Mouse (Mus musculus): Measurements from ENCODE around the gene Gm10681.
"Not testable (repeated sequence)": the region's sequence is repeated elsewhere in the genome, so short reads cannot be mapped to it uniquely, and the experiment has no call there.

Gene Gm10681

DNA sequence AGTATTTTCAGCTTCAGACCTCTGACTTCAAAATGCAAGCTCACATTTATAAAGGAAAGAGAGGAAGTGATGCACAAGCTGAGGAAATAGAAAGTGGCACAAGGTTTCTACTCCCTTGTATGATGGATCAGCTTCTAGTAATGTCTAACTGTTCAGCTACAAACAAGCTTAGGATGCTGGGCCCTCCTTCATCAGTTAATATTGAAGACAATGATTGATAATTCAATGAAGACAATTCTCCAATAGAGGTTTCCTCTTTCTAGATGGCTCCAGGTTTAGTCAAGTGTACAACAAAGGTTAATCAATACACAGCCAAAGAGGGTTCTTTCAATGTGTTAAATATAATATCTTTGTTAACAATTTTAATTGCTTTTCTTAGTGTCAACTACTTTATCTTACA lies at the start of gene Gm10681:
Gene Gm10681, minus strand, starts transcription at position 101 of the 400 bp plus-strand sequence.
- no peak for DNase-seq

DNA sequence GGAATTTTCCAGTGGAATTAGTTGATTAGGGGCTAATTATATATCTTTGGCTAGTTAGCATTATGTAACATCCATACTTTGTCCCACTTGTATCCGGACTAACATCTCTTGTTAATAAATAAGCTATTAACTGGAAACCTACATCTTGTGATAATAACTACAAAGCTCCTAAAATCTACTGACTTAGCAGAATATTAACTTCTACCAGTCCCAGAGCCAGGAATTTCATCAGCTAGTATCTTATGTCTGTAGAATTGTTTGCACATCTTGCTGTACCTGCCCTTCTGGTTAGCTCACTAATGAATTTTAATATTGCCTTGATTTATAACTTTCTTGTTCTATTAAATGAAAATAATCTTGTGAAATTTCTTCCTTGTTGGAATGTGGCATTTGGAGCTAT lies 46.5 kb upstream of the Gm10681 start:
- no peak for DNase-seq

DNA sequence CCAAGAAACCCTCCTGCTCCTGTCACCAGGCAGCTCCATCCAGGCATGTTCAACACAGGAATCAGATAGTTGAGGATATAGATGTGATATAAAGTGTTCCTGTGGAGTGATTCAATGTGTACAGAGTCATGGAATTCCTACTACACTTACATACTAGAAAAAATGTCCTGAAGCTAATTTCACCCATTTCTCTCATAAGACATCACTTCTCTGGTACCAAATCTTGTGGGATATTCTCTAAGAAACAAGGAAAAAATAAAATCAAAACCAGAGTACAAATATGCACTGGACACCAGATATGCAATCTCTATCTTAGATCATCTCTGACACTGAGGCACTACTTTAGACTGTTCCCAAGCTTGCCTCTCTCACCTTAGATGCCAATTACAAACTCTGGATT lies 41.5 kb upstream of the Gm10681 start, which contains the start of gene Hsd3b5:
Gene Hsd3b5, minus strand, starts transcription at position 101 of the 400 bp plus-strand sequence.
- DNase-seq: no peak

DNA sequence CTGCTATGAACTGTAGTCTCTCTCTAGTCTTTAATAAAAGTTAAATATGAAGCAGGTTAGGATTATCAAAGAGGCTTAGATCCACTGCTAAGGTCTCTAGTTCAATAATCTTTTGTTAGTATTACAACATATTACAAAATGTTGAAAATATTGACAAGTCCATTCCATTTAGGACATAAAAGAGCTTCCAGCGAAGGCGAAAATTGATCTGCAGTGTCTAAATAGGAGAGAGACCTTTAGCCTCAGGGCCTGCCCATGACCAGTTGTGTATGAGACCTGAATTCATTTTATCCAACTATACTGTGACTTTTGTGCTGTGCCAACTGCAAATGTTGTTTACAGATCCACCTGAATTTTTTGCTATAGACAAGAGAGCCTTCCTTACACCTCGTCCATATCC lies 41.0 kb upstream of the Gm10681 start:
- no peak for DNase-seq

DNA sequence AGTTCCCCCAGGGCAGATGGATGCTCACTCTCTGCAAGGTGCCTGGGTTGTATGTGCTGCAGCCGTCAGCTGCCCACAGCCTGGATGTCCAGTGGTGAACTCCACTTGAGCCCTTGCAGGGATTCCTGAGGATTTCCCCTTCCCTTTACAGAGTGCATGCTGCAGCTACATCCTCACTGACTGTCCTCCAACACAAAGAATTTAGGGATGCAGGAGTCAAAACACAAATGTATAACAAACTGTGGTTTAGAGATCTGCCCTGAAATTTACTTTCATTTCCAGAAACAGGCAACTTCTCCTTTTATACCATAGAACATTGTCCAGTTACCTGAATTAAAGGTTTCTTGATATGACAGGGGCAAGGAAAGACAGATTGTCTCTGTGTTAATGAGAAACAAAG lies 28.2 kb upstream of the Gm10681 start:
- DNase-seq: not testable (repeated sequence)

DNA sequence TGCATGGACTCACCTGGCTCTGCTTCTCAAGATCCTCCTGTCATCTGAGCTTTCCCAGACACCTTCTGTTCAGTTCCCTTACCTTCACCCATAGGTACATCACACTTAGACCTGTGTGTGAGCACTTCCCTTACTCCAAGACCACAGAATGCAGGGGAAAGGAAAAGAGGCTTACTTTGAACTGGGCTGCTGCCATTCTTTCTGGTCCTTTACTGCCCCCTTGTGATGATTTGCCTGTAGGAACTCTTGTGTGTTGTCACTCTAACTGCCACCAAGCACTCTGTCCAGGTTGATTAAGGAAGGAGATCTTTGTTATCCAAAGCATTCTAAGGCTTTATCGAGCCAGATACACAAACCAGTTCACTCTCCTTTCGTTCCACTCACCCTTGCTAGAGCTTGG lies 27.6 kb upstream of the Gm10681 start:
- DNase-seq: not testable (repeated sequence)

DNA sequence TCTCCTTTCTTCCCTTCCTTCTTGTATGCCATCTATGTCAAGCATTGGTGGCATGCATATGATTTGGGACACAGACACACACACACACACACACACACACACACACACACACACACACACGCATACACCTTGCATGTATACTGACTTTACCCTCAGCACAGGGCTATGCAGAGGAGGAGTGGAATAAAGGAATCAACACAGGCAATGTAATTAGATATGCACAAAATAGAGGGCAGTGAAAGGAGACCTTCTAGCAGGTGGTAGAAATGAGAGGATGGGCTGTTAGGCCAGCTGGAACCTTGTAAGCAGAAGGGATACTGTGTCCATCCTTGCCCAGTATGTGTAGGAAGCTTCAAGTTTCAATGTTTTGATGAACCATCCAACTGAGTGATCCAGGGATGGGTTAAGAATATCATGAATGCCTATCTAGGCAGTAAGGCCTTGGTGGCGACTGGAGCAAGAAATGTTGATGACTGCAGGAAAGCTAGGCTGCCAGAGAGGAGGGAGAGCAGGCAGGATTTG lies 25.9 kb upstream of the Gm10681 start:
- not testable (repeated sequence) for DNase-seq

DNA sequence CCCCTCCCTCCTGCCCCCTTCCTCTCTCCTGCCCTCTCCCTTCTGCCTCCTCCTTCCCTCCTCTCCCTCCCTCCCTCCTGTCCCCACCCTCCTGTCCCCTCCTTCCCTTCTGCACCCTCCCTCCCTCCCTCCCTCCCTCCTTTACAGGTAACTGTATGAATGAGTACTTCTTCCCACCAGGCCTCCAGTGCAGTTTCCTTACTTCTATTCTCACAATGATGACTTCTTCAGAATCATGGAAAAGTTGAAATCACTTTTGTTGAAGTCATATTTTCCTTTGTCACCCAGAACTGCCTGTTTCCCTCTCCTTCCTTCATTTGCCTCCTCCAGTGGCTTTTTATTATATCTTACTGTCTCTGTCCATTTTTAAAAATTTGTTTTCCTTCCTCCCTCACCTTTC lies 25.4 kb upstream of the Gm10681 start:
- DNase-seq: no peak

DNA sequence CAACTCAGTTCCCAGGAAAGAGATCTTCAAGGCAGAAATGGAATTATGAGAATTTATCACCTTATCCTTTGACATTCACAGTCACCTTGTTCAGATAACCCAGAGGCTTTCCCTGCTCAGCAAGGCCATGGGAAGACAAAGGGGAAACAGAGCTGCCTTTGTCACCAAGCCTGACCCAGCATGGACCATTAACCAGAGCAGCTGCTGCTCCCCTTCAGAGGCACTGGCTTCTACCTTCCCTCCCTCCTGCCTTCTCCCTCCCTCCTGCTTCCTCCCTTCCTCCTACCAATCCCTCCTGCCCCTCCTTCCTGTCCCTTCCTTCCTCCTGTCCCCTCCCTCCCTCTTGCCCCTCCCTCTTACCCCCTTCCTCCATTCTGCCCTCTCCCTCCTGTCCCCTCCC lies 24.9 kb upstream of the Gm10681 start:
- DNase-seq: not testable (repeated sequence)

DNA sequence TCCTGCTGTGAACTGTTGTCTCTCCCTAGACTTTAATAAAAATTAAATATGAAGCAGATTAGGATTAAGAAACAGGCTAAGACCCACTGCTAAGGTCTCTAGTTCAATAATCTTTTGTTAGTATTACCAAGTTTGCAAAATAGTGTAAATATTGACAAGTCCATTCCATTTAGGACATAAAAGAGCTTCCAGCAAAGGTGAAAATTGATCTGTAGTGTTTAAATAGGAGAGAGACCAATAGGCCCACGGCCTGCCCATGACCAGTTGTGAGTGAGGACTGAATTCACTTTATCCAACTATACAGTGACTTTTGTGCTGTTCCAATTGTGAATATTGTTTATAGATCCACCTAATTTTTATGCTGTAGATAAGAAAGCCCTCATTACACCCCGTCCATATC lies 886 bp downstream of the Gm10681 start:
- no peak for DNase-seq

DNA sequence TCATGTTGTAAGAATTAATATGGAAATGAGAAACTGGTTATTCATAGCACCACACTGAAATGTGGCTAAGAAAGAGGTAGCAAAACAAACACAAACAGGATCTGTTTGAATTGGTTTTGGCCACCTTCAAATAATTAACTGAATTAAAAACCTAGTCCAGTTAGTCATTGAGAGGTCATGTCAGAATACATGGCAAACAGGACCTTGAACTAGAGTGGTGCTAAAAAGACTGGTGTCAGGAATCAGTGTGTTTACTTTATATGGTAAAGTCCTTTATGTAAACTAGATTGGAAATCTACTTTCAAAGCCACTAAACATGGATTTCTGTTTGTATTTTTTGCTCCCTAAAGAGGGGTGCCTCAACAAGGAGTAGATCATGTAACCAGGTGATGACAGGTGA lies 6.0 kb downstream of the Gm10681 start:
- not testable (repeated sequence) for DNase-seq

DNA sequence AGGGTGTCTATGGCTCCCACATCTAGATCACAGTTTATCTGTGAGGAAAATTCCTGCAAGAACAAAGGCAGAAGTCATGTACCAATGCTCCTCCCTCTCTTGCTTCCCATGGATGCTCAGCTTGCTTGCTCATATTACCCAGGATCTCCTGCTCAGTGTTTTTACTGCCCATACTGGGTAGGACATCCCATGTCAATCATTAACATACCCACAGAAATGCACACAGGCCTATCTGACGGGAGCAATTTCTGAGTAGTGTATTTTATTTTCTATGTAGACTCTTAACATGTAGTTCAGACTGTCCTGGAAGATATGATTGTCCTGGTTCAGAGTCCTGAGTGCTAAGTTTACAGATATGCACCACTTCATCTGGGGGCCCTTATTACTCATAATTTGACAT lies 6.4 kb downstream of the Gm10681 start:
- DNase-seq: not testable (repeated sequence)

DNA sequence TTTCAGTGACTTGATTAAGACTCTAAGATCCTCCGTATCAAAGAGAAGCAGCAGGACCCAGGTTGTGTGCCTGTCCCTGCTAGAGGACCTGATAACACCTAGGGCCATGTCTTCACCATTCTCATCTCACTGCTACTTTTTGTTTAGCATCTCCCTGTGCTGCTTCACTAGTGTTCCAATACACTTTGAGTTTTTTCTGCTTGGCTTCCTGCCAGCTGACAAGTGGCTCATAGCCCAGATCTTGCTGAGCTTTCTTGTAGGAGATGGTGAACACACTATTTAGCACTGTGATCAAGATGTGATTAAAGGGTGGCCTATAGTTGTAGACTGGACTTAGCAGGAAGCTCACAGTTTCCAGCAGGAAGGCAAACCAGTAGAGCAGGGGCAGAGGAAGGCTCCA lies 7.6 kb downstream of the Gm10681 start:
- DNase-seq: peak; percentile 6 to 27

DNA sequence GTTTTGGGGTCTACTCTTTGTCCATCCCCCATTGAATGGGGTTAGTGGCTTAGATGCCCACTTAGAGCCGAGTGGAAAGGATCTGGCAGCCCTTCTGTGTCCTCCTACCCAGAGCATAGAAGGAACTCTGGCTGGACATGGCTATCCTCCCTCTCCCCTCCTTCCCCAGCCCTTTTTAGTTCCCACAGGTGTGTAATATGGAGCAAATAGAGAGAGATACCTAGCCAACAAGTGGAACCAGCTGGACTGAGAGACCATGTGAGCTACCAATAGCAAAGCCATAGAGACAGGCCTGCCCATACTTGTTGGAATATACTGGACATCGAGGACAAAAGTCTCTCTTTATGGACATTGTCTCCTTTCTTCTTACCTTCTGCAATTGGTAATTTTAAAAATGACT lies 20.9 kb downstream of the Gm10681 start:
- DNase-seq: not testable (repeated sequence)

DNA sequence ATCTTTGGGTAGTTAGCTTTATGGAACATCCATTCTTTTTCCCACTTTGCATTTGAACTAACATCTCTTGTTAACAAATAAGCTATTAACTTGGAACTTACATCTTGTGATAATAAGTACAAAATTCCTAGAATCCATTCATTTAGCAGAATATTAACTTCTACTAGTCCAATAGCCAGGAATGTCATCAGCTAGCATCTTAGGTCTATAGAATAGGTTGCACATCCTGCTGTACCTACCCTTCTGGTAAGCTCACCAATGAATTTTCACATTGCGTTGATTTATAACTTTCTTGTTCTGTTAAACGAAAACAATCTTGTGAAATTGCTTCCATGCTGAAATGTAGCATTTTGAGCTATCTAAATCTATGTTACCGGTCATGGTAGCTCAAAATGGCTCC lies 23.7 kb downstream of the Gm10681 start:
- DNase-seq: not testable (repeated sequence)

DNA sequence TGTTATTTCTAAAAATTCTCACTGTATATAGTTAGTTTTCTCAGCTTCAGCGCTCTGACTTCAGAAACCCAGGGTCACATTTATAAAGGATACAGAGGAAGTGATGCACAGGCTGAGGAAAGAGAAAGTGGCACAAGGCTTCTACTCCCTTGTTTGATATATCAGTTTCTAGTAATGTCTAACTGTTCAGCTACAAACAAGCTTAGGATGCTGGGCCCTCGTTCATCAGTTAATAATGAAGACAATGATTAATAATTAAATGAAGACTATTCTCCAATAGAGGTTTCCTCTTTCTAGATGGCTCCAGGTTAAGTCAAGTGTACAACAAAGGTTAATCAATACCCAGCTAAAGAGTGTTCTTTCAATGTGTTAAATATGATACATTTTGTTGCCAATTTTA lies 24.8 kb downstream of the Gm10681 start:
- DNase-seq: not testable (repeated sequence)

DNA sequence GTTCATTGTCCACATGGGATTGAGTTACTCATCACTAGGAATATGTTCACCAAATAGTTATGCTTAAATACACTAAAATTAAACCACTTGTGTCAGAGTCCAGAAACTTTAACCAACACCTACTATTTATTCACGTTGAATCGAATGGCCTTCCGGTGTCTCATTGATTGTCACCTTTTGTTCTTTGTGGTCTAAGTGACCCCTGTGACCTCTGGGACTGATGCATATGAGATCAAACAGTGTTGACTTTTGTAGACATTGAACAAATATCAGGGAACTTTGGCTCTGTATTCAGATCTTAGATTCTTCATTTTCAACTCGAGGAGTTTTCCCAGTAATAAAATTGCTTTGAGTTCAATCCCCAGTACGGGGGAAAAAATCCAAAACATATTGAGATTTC lies 27.9 kb downstream of the Gm10681 start:
- not testable (repeated sequence) for DNase-seq

DNA sequence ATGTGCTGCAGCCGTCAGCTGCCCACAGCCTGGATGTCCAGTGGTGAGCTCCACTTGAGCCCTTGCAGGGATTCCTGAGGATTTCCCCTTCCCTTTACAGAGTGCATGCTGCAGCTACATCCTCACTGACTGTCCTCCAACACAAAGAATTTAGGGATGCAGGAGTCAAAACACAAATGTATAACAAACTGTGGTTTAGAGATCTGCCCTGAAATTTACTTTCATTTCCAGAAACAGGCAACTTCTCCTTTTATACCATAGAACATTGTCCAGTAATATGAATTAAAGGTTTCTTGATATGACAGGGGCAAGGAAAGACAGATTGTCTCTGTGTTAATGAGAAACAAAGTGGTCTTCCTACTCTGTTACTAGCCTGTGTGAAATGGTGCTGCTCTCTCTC lies 37.8 kb downstream of the Gm10681 start:
- not testable (repeated sequence) for DNase-seq

DNA sequence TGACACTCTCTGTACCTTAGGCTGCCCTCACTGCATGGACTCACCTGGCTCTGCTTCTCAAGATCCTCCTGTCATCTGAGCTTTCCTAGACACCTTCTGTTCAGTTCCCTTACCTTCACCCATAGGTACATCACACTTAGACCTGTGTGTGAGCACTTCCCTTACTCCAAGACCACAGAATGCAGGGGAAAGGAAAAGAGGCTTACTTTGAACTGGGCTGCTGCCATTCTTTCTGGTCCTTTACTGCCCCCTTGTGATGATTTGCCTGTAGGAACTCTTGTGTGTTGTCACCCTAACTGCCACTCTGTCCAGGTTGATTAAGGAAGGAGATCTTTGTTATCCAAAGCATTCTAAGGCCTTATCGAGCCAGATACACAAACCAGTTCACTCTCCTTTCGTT lies 38.4 kb downstream of the Gm10681 start:
- not testable (repeated sequence) for DNase-seq

DNA sequence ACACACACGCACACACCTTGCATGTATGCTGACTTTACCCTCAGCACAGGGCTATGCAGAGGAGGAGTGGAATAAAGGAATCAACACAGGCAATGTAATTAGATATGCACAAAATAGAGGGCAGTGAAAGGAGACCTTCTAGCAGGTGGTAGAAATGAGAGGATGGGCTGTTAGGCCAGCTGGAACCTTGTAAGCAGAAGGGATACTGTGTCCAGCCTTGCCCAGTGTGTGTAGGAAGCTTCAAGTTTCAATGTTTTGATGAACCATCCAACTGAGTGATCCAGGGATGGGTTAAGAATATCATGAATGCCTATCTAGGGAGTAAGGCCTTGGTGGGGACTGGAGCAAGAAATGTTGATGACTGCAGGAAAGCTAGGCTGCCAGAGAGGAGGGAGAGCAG lies 40.1 kb downstream of the Gm10681 start:
- not testable (repeated sequence) for DNase-seq

DNA sequence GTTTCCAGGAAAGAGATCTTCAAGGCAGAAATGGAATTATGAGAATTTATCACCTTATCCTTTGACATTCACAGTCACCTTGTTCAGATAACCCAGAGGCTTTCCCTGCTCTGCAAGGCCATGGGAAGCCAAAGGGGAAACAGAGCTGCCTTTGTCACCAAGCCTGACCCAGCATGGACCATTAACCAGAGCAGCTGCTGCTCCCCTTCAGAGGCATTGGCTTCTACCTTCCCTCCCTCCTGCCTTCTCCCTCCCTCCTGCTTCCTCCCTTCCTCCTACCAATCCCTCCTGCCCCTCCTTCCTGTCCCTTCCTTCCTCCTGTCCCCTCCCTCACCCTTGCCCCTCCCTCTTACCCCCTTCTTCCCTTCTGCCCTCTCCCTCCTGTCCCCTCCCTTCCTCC lies 41.0 kb downstream of the Gm10681 start:
- DNase-seq: not testable (repeated sequence)

DNA sequence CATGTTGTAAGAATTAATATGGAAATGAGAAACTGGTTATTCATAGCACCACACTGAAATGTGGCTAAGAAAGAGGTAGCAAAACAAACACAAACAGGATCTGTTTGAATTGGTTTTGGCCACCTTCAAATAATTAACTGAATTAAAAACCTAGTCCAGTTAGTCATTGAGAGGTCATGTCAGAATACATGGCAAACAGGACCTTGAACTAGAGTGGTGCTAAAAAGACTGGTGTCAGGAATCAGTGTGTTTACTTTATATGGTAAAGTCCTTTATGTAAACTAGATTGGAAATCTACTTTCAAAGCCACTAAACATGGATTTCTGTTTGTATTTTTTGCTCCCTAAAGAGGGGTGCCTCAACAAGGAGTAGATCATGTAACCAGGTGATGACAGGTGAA lies 63.6 kb downstream of the Gm10681 start:
- DNase-seq: not testable (repeated sequence)

DNA sequence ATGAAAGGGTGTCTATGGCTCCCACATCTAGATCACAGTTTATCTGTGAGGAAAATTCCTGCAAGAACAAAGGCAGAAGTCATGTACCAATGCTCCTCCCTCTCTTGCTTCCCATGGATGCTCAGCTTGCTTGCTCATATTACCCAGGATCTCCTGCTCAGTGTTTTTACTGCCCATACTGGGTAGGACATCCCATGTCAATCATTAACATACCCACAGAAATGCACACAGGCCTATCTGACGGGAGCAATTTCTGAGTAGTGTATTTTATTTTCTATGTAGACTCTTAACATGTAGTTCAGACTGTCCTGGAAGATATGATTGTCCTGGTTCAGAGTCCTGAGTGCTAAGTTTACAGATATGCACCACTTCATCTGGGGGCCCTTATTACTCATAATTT lies 64.1 kb downstream of the Gm10681 start:
- DNase-seq: not testable (repeated sequence)

DNA sequence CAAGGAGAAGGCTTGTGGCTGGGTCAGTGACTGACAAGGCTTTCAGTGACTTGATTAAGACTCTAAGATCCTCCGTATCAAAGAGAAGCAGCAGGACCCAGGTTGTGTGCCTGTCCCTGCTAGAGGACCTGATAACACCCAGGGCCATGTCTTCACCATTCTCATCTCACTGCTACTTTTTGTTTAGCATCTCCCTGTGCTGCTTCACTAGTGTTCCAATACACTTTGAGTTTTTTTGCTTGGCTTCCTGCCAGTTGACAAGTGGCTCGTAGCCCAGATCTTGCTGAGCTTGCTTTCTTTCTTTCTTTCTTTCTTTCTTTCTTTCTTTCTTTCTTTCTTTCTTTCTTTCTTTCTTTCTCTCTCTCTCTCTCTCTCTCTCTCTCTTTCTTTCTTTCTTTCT lies 65.8 kb downstream of the Gm10681 start:
- not testable (repeated sequence) for DNase-seq

DNA sequence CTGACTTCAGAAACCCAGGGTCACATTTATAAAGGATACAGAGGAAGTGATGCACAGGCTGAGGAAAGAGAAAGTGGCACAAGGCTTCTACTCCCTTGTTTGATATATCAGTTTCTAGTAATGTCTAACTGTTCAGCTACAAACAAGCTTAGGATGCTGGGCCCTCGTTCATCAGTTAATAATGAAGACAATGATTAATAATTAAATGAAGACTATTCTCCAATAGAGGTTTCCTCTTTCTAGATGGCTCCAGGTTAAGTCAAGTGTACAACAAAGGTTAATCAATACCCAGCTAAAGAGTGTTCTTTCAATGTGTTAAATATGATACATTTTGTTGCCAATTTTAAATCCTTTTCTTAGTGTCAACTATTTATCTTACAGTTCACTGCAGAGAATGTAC lies 78.2 kb downstream of the Gm10681 start, which contains the start of gene Hsd3b4:
Gene Hsd3b4, minus strand, starts transcription at position 101 of the 400 bp plus-strand sequence.
- DNase-seq: not testable (repeated sequence)

All from cerebellum, postnatal 25 days (tissue).